Mouse (Mus musculus): ENCODE data around the gene Rbm10.

DNA sequence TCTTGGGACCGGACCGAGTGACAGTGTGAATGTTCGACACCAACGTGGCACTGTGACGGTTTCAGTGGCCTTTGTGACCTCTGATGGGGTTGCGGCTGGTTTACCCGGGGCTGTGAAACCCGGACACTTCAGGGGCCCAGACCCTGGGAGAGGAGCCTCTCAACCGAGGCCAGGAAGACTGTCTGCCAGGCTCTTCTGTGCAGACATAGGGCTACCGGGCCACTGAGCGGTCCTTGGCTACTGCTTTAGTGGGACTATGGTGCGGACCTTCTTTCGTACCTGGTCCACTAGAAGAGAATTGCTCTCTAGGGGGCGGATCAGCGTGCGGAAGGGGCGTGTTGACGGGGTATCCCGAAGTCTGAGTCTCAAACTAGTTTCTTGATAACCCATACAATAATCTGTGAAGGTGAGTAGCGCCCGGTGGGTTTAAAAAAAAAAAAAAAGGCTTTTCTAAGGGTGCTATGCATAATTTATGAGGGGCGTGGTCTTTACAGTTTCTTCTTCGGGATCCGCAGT lies 41.6 kb downstream of the Rbm10 start:
- peak; percentile 7; the same call in 1 of the 2 replicates for TF ChIP-seq CTCF (IDR thresholded peaks at IDR 0.05; ENCODE audit: low read depth)
- no peak for TF ChIP-seq EP300 (optimal IDR thresholded peaks at IDR 0.05)
